Mouse (Mus musculus): ENCODE data around the gene Olfr1424. TPM values are rescaled to one million over a fixed set of nuclear protein-coding genes. Genes with fewer than 3 reads are reported as not detected.
"Not testable (repeated sequence)": the region's sequence is repeated elsewhere in the genome, so short reads cannot be mapped to it uniquely, and the experiment has no call there.

The Olfr1424 gene
- total RNA-seq (2021) = not detected
- long read RNA-seq, experiment 1 = 0 reads
- long read RNA-seq, experiment 2 = 0 reads

DNA sequence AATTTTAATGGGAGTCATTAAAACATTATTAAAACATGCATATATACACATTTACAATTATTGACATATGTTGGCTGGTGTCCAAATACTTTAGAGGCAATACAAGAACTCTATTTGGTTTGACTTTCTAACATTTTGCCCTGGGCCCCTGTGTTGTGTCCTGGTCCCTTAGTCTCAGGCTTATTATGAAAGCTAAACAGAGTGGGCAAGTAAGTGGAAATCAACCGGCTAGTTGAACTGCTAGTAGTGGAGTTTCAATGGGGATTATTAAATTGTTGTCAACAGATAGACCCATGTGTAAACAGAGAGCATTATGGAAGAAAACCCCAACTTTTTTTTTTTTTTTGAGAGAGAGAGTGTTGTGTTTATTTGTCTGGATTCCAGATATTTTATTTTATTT is at the start of gene Olfr1424:
Gene Olfr1424 (minus strand): TSS at position 101 of the 400 bp plus-strand sequence.
- DNase-seq (ENCODE audit: low spot score in 2 of 2) = not testable (repeated sequence)

- no peak for DNase-seq (ENCODE audit: low spot score in 2 of 2)
Measured at GRCm38 (mm10) chr19:12104541-12104940, 42.1 kb upstream of the Olfr1424 start.

DNA sequence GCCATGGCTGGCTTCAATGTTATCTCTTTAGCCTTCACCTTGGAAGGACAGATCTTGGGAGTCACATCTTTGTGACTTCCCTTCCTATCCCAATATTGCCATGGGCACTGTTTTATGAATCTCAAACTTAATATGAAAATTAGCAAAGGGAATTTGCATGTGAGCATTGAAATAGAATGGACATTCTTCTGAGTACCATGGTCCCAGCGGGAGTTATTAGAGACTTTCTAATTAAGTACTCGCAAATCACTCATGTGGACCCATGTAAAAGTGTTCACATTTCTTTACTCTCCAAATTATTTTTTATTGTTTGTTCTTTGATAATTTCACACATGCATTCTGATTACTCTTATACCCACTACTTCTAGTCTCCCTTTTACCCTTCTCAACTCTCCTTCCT is 40.8 kb upstream of the Olfr1424 start, which contains the start of gene Olfr1427:
Gene Olfr1427 (minus strand): TSS at position 101 of the 400 bp plus-strand sequence.
- no peak for DNase-seq (ENCODE audit: low spot score in 2 of 2)

DNA sequence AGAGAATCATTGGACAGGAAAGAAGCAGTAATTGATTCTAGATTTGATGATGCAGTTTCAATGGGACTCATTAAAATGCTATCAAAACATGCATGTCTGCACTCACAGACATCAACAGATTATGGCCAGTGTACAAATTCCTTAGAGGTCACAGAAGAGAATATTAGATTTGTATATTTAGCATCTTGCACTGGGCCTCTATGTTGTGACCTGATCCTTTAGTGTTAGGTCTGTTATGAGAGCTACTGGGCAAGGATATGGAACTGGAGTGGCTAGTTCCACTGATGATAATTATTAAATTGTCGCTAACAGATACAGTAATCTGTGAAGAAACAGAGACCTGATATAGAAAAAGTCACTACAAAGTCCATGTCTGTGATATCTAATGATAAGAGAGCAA is 29.4 kb upstream of the Olfr1424 start, which contains the start of gene Olfr1426:
Gene Olfr1426 (minus strand): TSS at position 101 of the 400 bp plus-strand sequence.
- DNase-seq (ENCODE audit: low spot score in 2 of 2) = no peak

GRCm38 (mm10) chr19:12077631-12078030 is 15.1 kb upstream of the Olfr1424 start, which contains the start of gene Olfr1425:
Olfr1425 (minus strand) TSS chr19:12077731.
- not testable (repeated sequence) for DNase-seq (ENCODE audit: low spot score in 2 of 2)

DNA sequence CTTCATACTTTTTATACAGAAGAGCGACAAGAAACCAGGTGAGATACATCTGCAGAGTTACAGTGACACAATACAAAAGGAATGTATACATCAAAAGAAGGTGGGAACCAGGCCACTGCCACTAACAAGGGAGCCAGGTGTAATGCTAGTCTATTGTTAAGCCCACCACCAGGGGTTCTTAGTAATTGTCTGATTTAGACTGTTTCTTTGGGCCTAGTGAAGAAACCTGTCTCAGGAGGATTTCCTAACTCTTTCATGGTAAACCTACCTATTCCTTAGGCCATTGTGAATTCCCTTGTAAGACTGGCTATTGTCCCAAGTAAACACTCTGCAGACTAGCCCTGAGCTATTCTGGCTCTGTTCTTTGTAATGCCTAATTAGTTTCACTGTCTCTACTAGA is 7.1 kb upstream of the Olfr1424 start:
- DNase-seq (ENCODE audit: low spot score in 2 of 2) = not testable (repeated sequence)

DNA sequence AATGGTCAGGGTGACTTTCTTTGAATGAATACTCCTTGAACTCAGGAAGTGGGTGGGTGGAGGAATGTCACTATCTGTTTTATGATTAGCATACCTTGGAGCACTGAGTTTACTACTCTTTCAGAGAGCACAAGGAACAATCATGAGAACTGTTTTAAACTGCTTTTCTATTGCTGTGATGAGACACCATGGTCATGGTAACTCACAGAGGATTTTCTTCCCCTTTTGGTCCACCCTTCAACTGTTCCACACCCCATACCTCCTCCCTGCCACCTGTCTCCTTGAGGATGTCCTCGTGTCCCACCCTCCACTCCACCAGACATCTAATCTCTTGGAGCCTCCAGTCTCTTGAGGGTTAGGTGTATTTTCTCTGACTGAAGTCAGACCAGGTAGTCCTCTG is 5.3 kb upstream of the Olfr1424 start:
- DNase-seq (ENCODE audit: low spot score in 2 of 2) = not testable (repeated sequence)

DNA sequence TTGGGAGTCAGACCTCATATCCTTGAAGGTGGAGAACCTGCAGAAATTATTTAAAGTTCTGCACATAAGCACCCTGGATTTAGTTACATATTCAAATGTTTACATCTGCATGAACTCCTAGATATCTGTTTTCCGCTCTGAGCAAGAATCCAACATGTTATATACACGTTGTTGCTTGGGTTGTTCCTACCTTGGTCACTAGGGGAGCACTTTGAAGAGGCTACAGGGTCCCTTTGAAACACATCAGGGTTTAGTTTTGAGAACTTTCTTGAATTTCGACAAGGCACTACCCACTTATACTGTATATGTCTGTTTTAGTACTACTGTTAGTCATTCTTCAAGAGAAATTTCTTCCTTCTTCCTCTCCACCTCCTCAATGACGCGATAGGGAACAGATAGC is 19.3 kb downstream of the Olfr1424 start:
- no peak for DNase-seq (ENCODE audit: low spot score in 2 of 2)

DNA sequence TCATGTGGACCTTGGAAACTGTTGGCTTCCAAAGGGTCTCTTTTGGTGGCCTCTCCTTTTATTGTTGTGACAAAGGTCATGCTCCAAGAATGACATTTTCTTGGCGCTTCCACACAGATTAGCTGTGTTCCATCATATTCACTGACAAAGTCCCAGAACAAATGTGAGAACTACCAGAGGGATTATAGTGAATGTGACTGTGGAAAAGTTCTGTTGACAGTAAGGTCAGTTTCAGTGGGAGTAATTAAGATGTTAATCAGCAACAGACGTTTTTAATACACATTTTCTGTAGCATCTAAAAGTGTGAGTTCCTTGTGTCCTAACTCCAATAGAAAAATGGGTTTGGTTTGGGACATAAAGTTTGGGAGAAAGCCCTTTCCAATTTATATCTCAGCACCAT is 21.3 kb downstream of the Olfr1424 start, which contains the start of gene Olfr1423:
Gene Olfr1423 (minus strand): TSS at position 101 of the 400 bp plus-strand sequence.
- DNase-seq (ENCODE audit: low spot score in 2 of 2) = no peak

GRCm38 (mm10) chr19:12037727-12038126 is 24.8 kb downstream of the Olfr1424 start:
- no peak for DNase-seq (ENCODE audit: low spot score in 2 of 2)

DNA sequence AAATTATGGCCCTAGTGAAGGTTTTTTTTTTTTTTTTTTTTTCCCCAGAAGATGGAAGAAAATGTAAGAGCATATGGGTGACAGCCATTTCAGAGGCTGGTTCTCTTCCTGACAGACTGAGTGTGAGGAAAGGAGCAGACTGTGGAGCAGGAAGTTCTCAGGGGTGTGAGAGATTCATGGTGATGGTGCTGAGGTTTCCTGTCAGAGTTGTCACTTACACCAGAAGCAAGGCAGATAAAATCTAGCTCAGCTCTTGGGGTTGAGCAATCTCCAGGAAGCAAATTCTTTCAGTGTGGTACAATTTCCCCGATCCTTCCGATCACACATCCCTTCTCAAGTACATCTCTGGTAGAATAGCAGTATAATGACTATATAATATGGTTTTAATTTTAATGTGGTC is 35.9 kb downstream of the Olfr1424 start:
- DNase-seq (ENCODE audit: low spot score in 2 of 2) = no peak

DNA sequence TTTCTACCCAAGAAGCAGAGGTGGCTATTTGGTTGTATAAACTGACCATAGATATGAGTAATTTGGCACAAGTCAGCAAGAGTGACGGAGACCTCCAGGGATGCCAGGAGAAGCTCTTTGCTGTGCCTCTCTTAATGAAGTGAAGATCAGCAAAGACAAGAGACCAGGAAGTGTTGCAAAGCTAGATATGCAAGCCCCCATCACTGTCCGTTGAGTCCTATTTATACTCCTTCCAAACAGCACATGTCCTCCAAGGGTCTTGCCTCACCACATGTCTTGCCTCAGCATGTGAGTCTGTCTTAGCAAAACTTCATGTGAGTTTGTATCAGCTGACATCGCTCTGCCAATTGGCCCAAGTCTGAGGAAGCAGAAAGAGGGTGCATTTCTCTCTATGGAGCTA is 37.1 kb downstream of the Olfr1424 start:
- DNase-seq (ENCODE audit: low spot score in 2 of 2) = no peak

- DNase-seq (ENCODE audit: low spot score in 2 of 2) = no peak
Measured at GRCm38 (mm10) chr19:12024149-12024548, 38.3 kb downstream of the Olfr1424 start.

DNA sequence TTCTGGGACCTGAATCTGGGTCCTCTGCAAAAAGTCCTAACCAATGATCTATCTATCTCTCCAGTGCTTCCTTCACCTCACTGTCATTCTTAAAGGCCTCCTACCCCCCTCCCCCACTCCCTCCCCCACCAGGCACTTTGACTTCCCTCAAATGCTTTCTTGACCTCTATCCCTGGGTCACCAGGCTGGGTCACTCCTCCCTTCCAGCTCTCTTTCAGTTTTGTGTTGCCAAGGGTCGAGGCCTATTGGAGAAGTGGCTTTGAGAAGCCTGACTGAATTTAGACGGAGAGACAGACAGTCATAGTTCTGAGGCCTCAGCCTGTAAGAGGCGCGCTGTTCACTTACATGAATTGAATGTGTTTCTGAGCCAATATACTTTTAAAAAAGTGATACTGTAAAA is 46.3 kb downstream of the Olfr1424 start:
- DNase-seq (ENCODE audit: low spot score in 2 of 2) = no peak

DNA sequence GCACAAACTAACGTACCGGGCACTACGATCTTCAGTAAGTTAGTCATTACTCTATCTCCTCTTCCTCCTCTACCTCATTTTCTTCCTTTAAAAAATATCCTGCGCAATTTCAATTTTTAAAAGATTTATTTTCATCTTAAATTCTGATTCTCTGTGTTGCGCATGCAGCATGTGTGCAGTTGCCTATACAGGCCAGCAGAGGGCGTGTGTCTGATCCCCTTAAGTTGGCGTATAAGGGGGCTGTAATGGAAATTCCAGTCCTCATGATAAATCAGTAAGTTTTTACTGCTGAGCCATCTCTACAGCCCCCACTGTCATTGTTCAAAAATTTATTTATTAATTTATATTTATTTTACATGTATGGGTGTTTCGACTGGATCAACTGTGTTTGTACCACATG is 46.8 kb downstream of the Olfr1424 start:
- no peak for DNase-seq (ENCODE audit: low spot score in 2 of 2)

- DNase-seq (ENCODE audit: low spot score in 2 of 2) = peak in 1 of 2 experiments; percentile 39
Measured at GRCm38 (mm10) chr19:12013228-12013627, 49.3 kb downstream of the Olfr1424 start.

GRCm38 (mm10) chr19:12012615-12013014 is 49.9 kb downstream of the Olfr1424 start:
- DNase-seq (ENCODE audit: low spot score in 2 of 2) = no peak

GRCm38 (mm10) chr19:12011560-12012556 is 50.6 kb downstream of the Olfr1424 start:
- peak; percentile 78 to 88 for DNase-seq (ENCODE audit: low spot score in 2 of 2)

- peak in 1 of 2 experiments; percentile 59 for DNase-seq (ENCODE audit: low spot score in 2 of 2)
Measured at GRCm38 (mm10) chr19:12010916-12011559, 51.4 kb downstream of the Olfr1424 start.

GRCm38 (mm10) chr19:12010281-12010771 is 52.2 kb downstream of the Olfr1424 start:
- DNase-seq (ENCODE audit: low spot score in 2 of 2) = peak; percentile 30 to 59

Data from gastrocnemius, postnatal 4 days (tissue).